21 mouse cellular contexts compared by ENCODE assay signal in genomic region chr10:23450647-23450979, GRCm38 (mm10).
DNase-seq lines count a peak whose midpoint lies in the region; ATAC-seq and TF ChIP-seq lines count a peak whose summit lies in the region.
"Had no signal": no experiment of that assay in that cellular context is flagged by ENCODE, and none has a peak within 500 bp of the region (broad histone marks: within the 10 kb centered on the region; RNA-seq: fewer than 3 reads in every experiment).

No protein-coding gene starts in this region.

- H3K4me3 ChIP-seq in lung, embryonic 14.5 days (ENCODE audit: low read depth, low read length) = no peak overlapping the region
- no peak overlapping the region for H3K4me3 ChIP-seq in lung, adult 2 months (replicated peaks; ENCODE audit: extremely low read depth, low read depth, low read length)
- H3K4me3 ChIP-seq in embryonic facial prominence, embryonic 14.5 days (ENCODE audit: low read depth, low read length) = no peak overlapping the region
- H3K4me3 ChIP-seq in neural tube, embryonic 12.5 days = no peak overlapping the region
- H3K4me3 ChIP-seq: forebrain, embryonic 15.5 days; heart, embryonic 13.5 days; liver, embryonic 13.5 days; midbrain, embryonic 13.5 days; stomach, embryonic 15.5 days had no signal

- H3K4me2 ChIP-seq in lung, embryonic 14.5 days = peak overlapping the region; percentile 43; the same call in 1 of the 2 replicates
- H3K4me2 ChIP-seq in embryonic facial prominence, embryonic 14.5 days (ENCODE audit: low read depth, low read length) = no peak overlapping the region
- 0 out of 2 replicates have a peak overlapping the region, but pooled peaks have one; percentile 48 for H3K4me2 ChIP-seq in neural tube, embryonic 12.5 days (replicated peaks)
- H3K4me2 ChIP-seq: forebrain, embryonic 15.5 days; liver, embryonic 13.5 days; midbrain, embryonic 13.5 days; stomach, embryonic 15.5 days had no signal

- no peaks in the 10 kb centered on the region for H3K36me3 ChIP-seq in lung, embryonic 14.5 days (ENCODE audit: insufficient read depth)
- H3K36me3 ChIP-seq in embryonic facial prominence, embryonic 14.5 days (ENCODE audit: control insufficient read depth, insufficient read depth, low read length) = no peaks in the 10 kb centered on the region
- H3K36me3 ChIP-seq in neural tube, embryonic 12.5 days = no peaks in the 10 kb centered on the region
- H3K36me3 ChIP-seq: forebrain, embryonic 15.5 days; heart, embryonic 13.5 days; liver, embryonic 13.5 days; midbrain, embryonic 13.5 days; stomach, embryonic 15.5 days had no signal

- DNase-seq in embryo, embryonic 10.5 days (ENCODE audit: low spot score) = peak; percentile 18
- no peak for DNase-seq in embryo, embryonic 11 days
- DNase-seq in lung, embryonic 14.5 days = no peak
- no peak for DNase-seq in lung, adult 2 months
- DNase-seq in embryonic facial prominence, embryonic 14.5 days (ENCODE audit: low spot score) = no peak
- no peak for DNase-seq in heart, adult 8-10 months (ENCODE audit: low spot score)
- DNase-seq: adrenal gland, postnatal 25 days; cerebellum, adult 9-11 months; heart, adult 18-20 months; heart, postnatal 14 days; kidney, adult 2 months; liver, embryonic 13.5 days; lung, postnatal 14 days; thymus, postnatal 25 days had no signal

- H3K27me3 ChIP-seq in lung, embryonic 14.5 days (ENCODE audit: insufficient read depth, low read length) = no peaks in the 10 kb centered on the region
- H3K27me3 ChIP-seq in embryonic facial prominence, embryonic 14.5 days (replicated peaks; ENCODE audit: control insufficient read depth, insufficient read depth, low read length) = no peaks in the 10 kb centered on the region
- no peaks in the 10 kb centered on the region for H3K27me3 ChIP-seq in neural tube, embryonic 12.5 days (replicated peaks)
- H3K27me3 ChIP-seq: forebrain, embryonic 15.5 days; heart, embryonic 13.5 days; liver, embryonic 13.5 days; megakaryocyte, embryonic 14.5 days; midbrain, embryonic 13.5 days; stomach, embryonic 15.5 days had no signal

- no peak for TF ChIP-seq CTCF in lung, embryonic 14.5 days (IDR thresholded peaks at IDR 0.05; ENCODE audit: low read depth)
- no peak for TF ChIP-seq CTCF in lung, adult 2 months (IDR thresholded peaks at IDR 0.05; ENCODE audit: insufficient read depth, low read length)

- no peak overlapping the region for H3K9ac ChIP-seq in lung, embryonic 14.5 days
- no peak overlapping the region for H3K9ac ChIP-seq in embryonic facial prominence, embryonic 14.5 days (ENCODE audit: low read depth, low read length)
- no peak overlapping the region for H3K9ac ChIP-seq in neural tube, embryonic 12.5 days
- H3K9ac ChIP-seq: forebrain, embryonic 15.5 days; heart, embryonic 13.5 days; liver, embryonic 13.5 days; midbrain, embryonic 13.5 days; stomach, embryonic 15.5 days had no signal

- peak; percentile 30; the same call in 1 of the 2 replicates for ATAC-seq in lung, embryonic 14.5 days (ENCODE audit: insufficient read depth)
- ATAC-seq in embryonic facial prominence, embryonic 14.5 days (ENCODE audit: low read depth) = peak; percentile 18; the same call in 1 of the 2 replicates
- 0 out of 2 replicates have a peak, but pooled peaks have one; percentile 23 for ATAC-seq in neural tube, embryonic 12.5 days (ENCODE audit: low FRiP score, low read depth)
- ATAC-seq: CD4-positive, CD25-positive, alpha-beta regulatory T cell, adult 4 months; forebrain, embryonic 15.5 days had no signal

- no peaks in the 10 kb centered on the region for H3K4me1 ChIP-seq in lung, embryonic 14.5 days (ENCODE audit: insufficient read depth)
- H3K4me1 ChIP-seq in lung, adult 2 months (ENCODE audit: control insufficient read depth, insufficient read depth, low read length) = no peaks in the 10 kb centered on the region
- H3K4me1 ChIP-seq in embryonic facial prominence, embryonic 14.5 days (ENCODE audit: control insufficient read depth, insufficient read depth, low read length) = 0 out of 2 replicates have a peak, but pooled peaks cover 5% of the 10 kb centered on the region
- peaks cover 11% of the 10 kb centered on the region; the same call in 1 of the 2 replicates for H3K4me1 ChIP-seq in neural tube, embryonic 12.5 days
- H3K4me1 ChIP-seq: forebrain, embryonic 15.5 days; heart, embryonic 13.5 days; liver, embryonic 13.5 days; megakaryocyte, embryonic 14.5 days; stomach, embryonic 15.5 days had no signal

- no peak overlapping the region; the same call in 1 of the 2 replicates for H3K27ac ChIP-seq in lung, embryonic 14.5 days (ENCODE audit: low read depth)
- peak overlapping the region; percentile 48; the same call in 1 of the 2 replicates for H3K27ac ChIP-seq in embryonic facial prominence, embryonic 14.5 days (replicated peaks; ENCODE audit: low read depth, low read length)
- H3K27ac ChIP-seq in neural tube, embryonic 12.5 days = no peak overlapping the region
- H3K27ac ChIP-seq: forebrain, embryonic 15.5 days; heart, embryonic 13.5 days; liver, embryonic 13.5 days; midbrain, embryonic 13.5 days; stomach, embryonic 15.5 days had no signal

- no peak for TF ChIP-seq POLR2A in lung, adult 2 months (IDR thresholded peaks at IDR 0.05; ENCODE audit: borderline replicate concordance, extremely low read depth, low read depth, low read length)

- no peaks in the 10 kb centered on the region for H3K9me3 ChIP-seq in lung, embryonic 14.5 days (ENCODE audit: low read depth, low read length)
- H3K9me3 ChIP-seq in embryonic facial prominence, embryonic 14.5 days (ENCODE audit: control insufficient read depth, low read length) = no peaks in the 10 kb centered on the region
- H3K9me3 ChIP-seq in neural tube, embryonic 12.5 days = no peaks in the 10 kb centered on the region
- H3K9me3 ChIP-seq: forebrain, embryonic 15.5 days; heart, embryonic 13.5 days; liver, embryonic 13.5 days; midbrain, embryonic 13.5 days; stomach, embryonic 15.5 days had no signal

- 56% methylated on average over 3 of the region's 3 CpGs for WGBS in lung, embryonic 14.5 days
- 76% methylated on average over 3 of the region's 3 CpGs for WGBS in lung, adult 2 months
- 76% methylated on average over 3 of the region's 3 CpGs for WGBS in embryonic facial prominence, embryonic 14.5 days
- WGBS in neural tube, embryonic 12.5 days = 89% methylated on average over 3 of the region's 3 CpGs
